Mouse (Mus musculus): ENCODE data around the gene Tardbp. TPM values are rescaled to one million over a fixed set of nuclear protein-coding genes. Genes with fewer than 3 reads are reported as not detected.

Tardbp gene
- polyA plus RNA-seq, 2 experiments, result 170 to 674 TPM

GRCm38 (mm10) chr4:148667006-148667755, 40.4 kb upstream of the Tardbp start:
- ATAC-seq (ENCODE audit: low FRiP score, low read depth) (no peak), DNase-seq (ENCODE audit: low spot score) (no peak)
- H3K4me2 ChIP-seq (replicated peaks; ENCODE audit: low read depth, low read length, severe bottlenecking), result no peak overlapping the region
- WGBS, result 84% methylated on average over 15 of the region's 15 CpGs
- no peaks in the 10 kb centered on the region for H3K36me3 ChIP-seq (ENCODE audit: control insufficient read depth, insufficient read depth, low read length)
- no peaks in the 10 kb centered on the region for H3K9me3 ChIP-seq (ENCODE audit: control insufficient read depth, low read length)
- H3K9ac ChIP-seq (ENCODE audit: low read depth, low read length, severe bottlenecking), result no peak overlapping the region
- no peaks in the 10 kb centered on the region for H3K4me1 ChIP-seq (ENCODE audit: control insufficient read depth, insufficient read depth, low read length)
- H3K4me3 ChIP-seq (replicated peaks; ENCODE audit: low read length), result no peak overlapping the region
- no peak for TF ChIP-seq POLR2A (IDR thresholded peaks at IDR 0.05; ENCODE audit: borderline replicate concordance, extremely low read depth, insufficient read depth, insufficient read length)
- H3K27me3 ChIP-seq (ENCODE audit: control insufficient read depth, insufficient read depth, low read length), result 0 out of 2 replicates have a peak, but pooled peaks cover 4% of the 10 kb centered on the region
- H3K27ac ChIP-seq (replicated peaks; ENCODE audit: low read depth, low read length), result no peak overlapping the region

- Histone ChIP-seq H3K4me1 (ENCODE audit: control insufficient read depth, insufficient read depth, low read length) (no peaks in the 10 kb centered on the region), H3K27me3 (ENCODE audit: control insufficient read depth, insufficient read depth, low read length) (0 out of 2 replicates have a peak, but pooled peaks cover 4% of the 10 kb centered on the region), H3K4me2 (replicated peaks; ENCODE audit: low read depth, low read length, severe bottlenecking) (no peak overlapping the region), H3K27ac (replicated peaks; ENCODE audit: low read depth, low read length) (no peak overlapping the region), H3K9me3 (ENCODE audit: control insufficient read depth, low read length) (no peaks in the 10 kb centered on the region), H3K9ac (ENCODE audit: low read depth, low read length, severe bottlenecking) (no peak overlapping the region), H3K4me3 (replicated peaks; ENCODE audit: low read length) (no peak overlapping the region), H3K36me3 (ENCODE audit: control insufficient read depth, insufficient read depth, low read length) (no peaks in the 10 kb centered on the region)
- WGBS, result 25% methylated on average over 6 of the region's 6 CpGs
- TF ChIP-seq POLR2A (IDR thresholded peaks at IDR 0.05; ENCODE audit: borderline replicate concordance, extremely low read depth, insufficient read depth, insufficient read length), result no peak
- ATAC-seq (ENCODE audit: low FRiP score, low read depth) (no peak), DNase-seq (ENCODE audit: low spot score) (no peak)
Observed at GRCm38 (mm10) chr4:148664021-148664420, 37.2 kb upstream of the Tardbp start.

DNA sequence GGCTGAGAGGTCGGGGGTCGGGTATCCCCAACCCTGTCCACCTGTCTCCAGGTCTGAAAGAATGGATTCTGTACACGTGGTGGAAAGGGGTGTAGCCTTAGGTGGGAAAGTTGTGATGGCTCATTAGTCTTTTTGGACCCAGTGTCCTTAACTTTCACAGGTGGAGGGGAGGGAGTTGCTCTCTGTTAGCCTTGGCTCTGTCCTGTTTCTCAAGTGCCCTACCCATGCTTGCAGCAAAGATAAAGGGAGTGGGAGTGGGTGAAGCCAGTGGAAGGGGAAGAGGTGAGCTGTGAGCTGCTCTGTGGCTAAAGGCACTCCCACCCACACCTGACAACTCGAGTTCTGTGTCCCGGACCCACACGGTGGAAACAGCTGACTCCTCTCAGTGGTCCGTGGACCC, 36.5 kb upstream of the Tardbp start:
- 71% methylated on average over 7 of the region's 7 CpGs for WGBS
- no peak for ATAC-seq (ENCODE audit: low FRiP score, low read depth)
- TF ChIP-seq POLR2A (IDR thresholded peaks at IDR 0.05; ENCODE audit: borderline replicate concordance, extremely low read depth, insufficient read depth, insufficient read length), result no peak

GRCm38 (mm10) chr4:148662168-148662965, 35.5 kb upstream of the Tardbp start:
- DNase-seq (ENCODE audit: low spot score) (peak; percentile 71), ATAC-seq (ENCODE audit: low FRiP score, low read depth) (no peak)
- no peak for TF ChIP-seq POLR2A (IDR thresholded peaks at IDR 0.05; ENCODE audit: borderline replicate concordance, extremely low read depth, insufficient read depth, insufficient read length)
- Histone ChIP-seq H3K27ac (replicated peaks; ENCODE audit: low read depth, low read length) (no peak overlapping the region), H3K36me3 (ENCODE audit: control insufficient read depth, insufficient read depth, low read length) (no peaks in the 10 kb centered on the region), H3K9ac (ENCODE audit: low read depth, low read length, severe bottlenecking) (no peak overlapping the region), H3K4me3 (replicated peaks; ENCODE audit: low read length) (no peak overlapping the region), H3K9me3 (ENCODE audit: control insufficient read depth, low read length) (no peaks in the 10 kb centered on the region), H3K4me2 (replicated peaks; ENCODE audit: low read depth, low read length, severe bottlenecking) (peak overlapping the region; percentile 35), H3K27me3 (ENCODE audit: control insufficient read depth, insufficient read depth, low read length) (0 out of 2 replicates have a peak, but pooled peaks cover 4% of the 10 kb centered on the region), H3K4me1 (ENCODE audit: control insufficient read depth, insufficient read depth, low read length) (no peaks in the 10 kb centered on the region)
- WGBS, result 22% methylated on average over 21 of the region's 21 CpGs

More for the DNA sequence above, 36.5 kb upstream of the Tardbp start:
- Histone ChIP-seq H3K27ac (replicated peaks; ENCODE audit: low read depth, low read length) (no peak overlapping the region), H3K4me3 (replicated peaks; ENCODE audit: low read length) (no peak overlapping the region), H3K9me3 (ENCODE audit: control insufficient read depth, low read length) (no peaks in the 10 kb centered on the region), H3K9ac (ENCODE audit: low read depth, low read length, severe bottlenecking) (no peak overlapping the region), H3K27me3 (ENCODE audit: control insufficient read depth, insufficient read depth, low read length) (0 out of 2 replicates have a peak, but pooled peaks cover 4% of the 10 kb centered on the region), H3K4me1 (ENCODE audit: control insufficient read depth, insufficient read depth, low read length) (no peaks in the 10 kb centered on the region), H3K36me3 (ENCODE audit: control insufficient read depth, insufficient read depth, low read length) (no peaks in the 10 kb centered on the region), H3K4me2 (replicated peaks; ENCODE audit: low read depth, low read length, severe bottlenecking) (no peak overlapping the region)
- DNase-seq (ENCODE audit: low spot score), result no peak

GRCm38 (mm10) chr4:148660174-148660573, 33.4 kb upstream of the Tardbp start:
- no peak for ATAC-seq (ENCODE audit: low FRiP score, low read depth)
- no peak overlapping the region for H3K4me2 ChIP-seq (replicated peaks; ENCODE audit: low read depth, low read length, severe bottlenecking)
- H3K9me3 ChIP-seq (ENCODE audit: control insufficient read depth, low read length), result no peaks in the 10 kb centered on the region
- no peaks in the 10 kb centered on the region for H3K4me1 ChIP-seq (ENCODE audit: control insufficient read depth, insufficient read depth, low read length)
- WGBS, result 31% methylated on average over 3 of the region's 3 CpGs
- no peak overlapping the region for H3K4me3 ChIP-seq (replicated peaks; ENCODE audit: low read length)
- H3K27me3 ChIP-seq (ENCODE audit: control insufficient read depth, insufficient read depth, low read length), result 0 out of 2 replicates have a peak, but pooled peaks cover 4% of the 10 kb centered on the region
- no peaks in the 10 kb centered on the region for H3K36me3 ChIP-seq (ENCODE audit: control insufficient read depth, insufficient read depth, low read length)
- H3K27ac ChIP-seq (replicated peaks; ENCODE audit: low read depth, low read length), result no peak overlapping the region
- DNase-seq (ENCODE audit: low spot score), result no peak
- no peak overlapping the region; the same call in 1 of the 2 replicates for H3K9ac ChIP-seq (ENCODE audit: low read depth, low read length, severe bottlenecking)
- no peak for TF ChIP-seq POLR2A (IDR thresholded peaks at IDR 0.05; ENCODE audit: borderline replicate concordance, extremely low read depth, insufficient read depth, insufficient read length)
